Mouse (Mus musculus) 3134 (cell line): ENCODE measurements around the gene Gm773.
"Not testable (repeated sequence)": the region's sequence is repeated elsewhere in the genome, so short reads cannot be mapped to it uniquely, and the experiment has no call there.

ENCODE experiments used
- DNase-seq: peaks from one replicate; pipeline ENCODE4 v3.0.0-alpha.2; 2011; ENCODE audit warnings: low spot score; ENCODE audit not compliant: insufficient read length; ENCODE audit errors: extremely low read depth

The Gm773 gene

GRCm38 (mm10) chrX:56212771-56213170 lies at the start of gene Gm773:
Gene Gm773 (minus strand): TSS chrX:56212881.
- DNase-seq, result peak; percentile 77

GRCm38 (mm10) chrX:56186449-56186848 lies 26.2 kb downstream of the Gm773 start:
- not testable (repeated sequence) for DNase-seq

- no peak for DNase-seq
These were observed 61.3 kb downstream of the Gm773 start for GRCm38 (mm10) chrX:56151396-56151795.
